Mouse (Mus musculus) liver, adult 2 months (tissue): ENCODE results near the gene Tmem37.

Experiments used
- CTCF ChIP-seq: fragments of 200-500 bp; IDR thresholded peaks from 2 replicates; pipeline ENCODE4 v1.5.1; 2011; ENCODE audit warnings: low read depth, low read length, control low read depth
- POLR2A ChIP-seq: fragments of 200-500 bp; IDR thresholded peaks from 2 replicates; pipeline ENCODE4 v1.6.1; 2011; ENCODE audit warnings: low read length, control low read depth; ENCODE audit not compliant: insufficient read depth; ENCODE audit errors: extremely low read depth

DNA sequence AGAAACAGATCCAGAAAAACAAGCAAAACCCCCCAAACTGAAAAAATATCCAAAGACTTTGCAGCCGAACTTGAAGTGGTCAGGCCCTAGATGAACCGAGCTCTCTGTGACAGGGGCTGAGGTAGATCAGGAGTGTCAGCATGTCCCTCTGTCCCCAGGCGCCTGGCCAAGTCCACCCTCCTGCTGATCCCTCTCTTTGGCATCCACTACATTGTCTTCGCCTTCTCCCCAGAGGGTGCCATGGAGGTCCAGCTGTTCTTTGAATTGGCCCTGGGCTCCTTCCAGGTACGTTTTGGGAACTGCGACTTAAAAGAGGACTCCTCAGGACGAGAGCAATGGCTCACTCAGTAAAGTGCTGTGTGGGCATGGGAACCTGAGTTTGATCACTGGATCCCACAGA, 17.6 kb downstream of the Tmem37 start:
- TF ChIP-seq CTCF (no peak), POLR2A (no peak)
